Comparison of ENCODE assay signal across 23 mouse cellular contexts in the genomic region with DNA sequence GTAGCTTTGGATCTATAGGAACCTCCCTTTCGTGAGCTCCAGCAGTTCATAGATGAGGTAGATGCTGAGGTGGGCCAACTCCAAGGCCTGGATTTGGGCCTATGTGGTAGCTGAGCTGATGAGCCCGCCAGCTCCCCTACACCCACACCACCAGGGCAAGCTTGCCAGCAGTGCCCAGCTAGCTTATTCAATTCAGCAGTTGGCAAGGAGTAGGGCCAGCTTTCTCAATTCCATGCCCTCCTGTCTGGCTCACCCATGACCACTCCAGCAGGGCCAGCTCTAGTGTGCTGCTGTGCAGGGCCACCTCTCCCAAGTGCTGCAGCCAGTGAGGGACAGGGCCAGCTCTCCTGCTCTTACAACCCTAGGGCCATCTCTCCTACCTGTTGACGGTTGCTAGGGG.
A peak's percentile ranks its signal among the peaks of the same experiment; 100 is the strongest.
DNase-seq lines count a peak whose midpoint lies in the region; ATAC-seq and TF ChIP-seq lines count a peak whose summit lies in the region.
"Had no signal": no experiment of that assay in that cellular context is flagged by ENCODE, and none has a peak within 500 bp of the region (broad histone marks: within the 10 kb centered on the region; RNA-seq: fewer than 3 reads in every experiment).

No protein-coding gene starts in this region.

- peak; percentile 74; the same call in 1 of the 2 replicates for ATAC-seq in hindbrain, embryonic 15.5 days (ENCODE audit: low FRiP score, low read depth)
- no peak for ATAC-seq in hindbrain, embryonic 12.5 days (ENCODE audit: low FRiP score)
- ATAC-seq in midbrain, postnatal 0 days (ENCODE audit: low FRiP score): no peak
- ATAC-seq in midbrain, embryonic 14.5 days (ENCODE audit: low FRiP score, low TSS enrichment): no peak
- peak; percentile 84 for ATAC-seq in hindbrain, embryonic 16.5 days
- ATAC-seq in kidney, embryonic 15.5 days (replicated peaks; ENCODE audit: low FRiP score): no peak
- ATAC-seq: liver, embryonic 12.5 days had no signal

- WGBS in hindbrain, embryonic 15.5 days: 76% methylated on average over 3 of the region's 3 CpGs
- WGBS in hindbrain, embryonic 12.5 days: 86% methylated on average over 3 of the region's 3 CpGs
- WGBS in midbrain, postnatal 0 days: 88% methylated on average over 3 of the region's 3 CpGs
- WGBS in midbrain, embryonic 14.5 days: 90% methylated on average over 3 of the region's 3 CpGs
- WGBS in hindbrain, embryonic 16.5 days: 75% methylated on average over 3 of the region's 3 CpGs
- 84% methylated on average over 3 of the region's 3 CpGs for WGBS in kidney, embryonic 15.5 days

- H3K36me3 ChIP-seq in hindbrain, embryonic 15.5 days: no peaks in the 10 kb centered on the region
- H3K36me3 ChIP-seq in hindbrain, embryonic 12.5 days: no peaks in the 10 kb centered on the region
- H3K36me3 ChIP-seq in midbrain, postnatal 0 days (ENCODE audit: insufficient read depth, low read length): no peaks in the 10 kb centered on the region
- H3K36me3 ChIP-seq in midbrain, embryonic 14.5 days (ENCODE audit: control insufficient read depth, insufficient read depth, low read length): no peaks in the 10 kb centered on the region
- no peaks in the 10 kb centered on the region for H3K36me3 ChIP-seq in hindbrain, embryonic 16.5 days (ENCODE audit: control insufficient read depth, insufficient read depth, low read length)
- H3K36me3 ChIP-seq in kidney, embryonic 15.5 days: no peaks in the 10 kb centered on the region
- H3K36me3 ChIP-seq: embryonic facial prominence, embryonic 15.5 days; forebrain, embryonic 10.5 days; heart, embryonic 12.5 days; liver, embryonic 12.5 days had no signal

- no peaks in the 10 kb centered on the region for H3K9me3 ChIP-seq in hindbrain, embryonic 15.5 days
- H3K9me3 ChIP-seq in hindbrain, embryonic 12.5 days (replicated peaks): 0 out of 2 replicates have a peak, but pooled peaks cover 3% of the 10 kb centered on the region
- no peaks in the 10 kb centered on the region for H3K9me3 ChIP-seq in midbrain, postnatal 0 days (ENCODE audit: low read length)
- H3K9me3 ChIP-seq in midbrain, embryonic 14.5 days (ENCODE audit: control insufficient read depth, low read length): no peaks in the 10 kb centered on the region
- H3K9me3 ChIP-seq in hindbrain, embryonic 16.5 days (ENCODE audit: control insufficient read depth, low read length): no peaks in the 10 kb centered on the region
- no peaks in the 10 kb centered on the region for H3K9me3 ChIP-seq in kidney, embryonic 15.5 days (replicated peaks)
- H3K9me3 ChIP-seq: embryonic facial prominence, embryonic 15.5 days; forebrain, embryonic 10.5 days; heart, embryonic 12.5 days; liver, embryonic 12.5 days had no signal

- no peak overlapping the region for H3K27ac ChIP-seq in hindbrain, embryonic 15.5 days (replicated peaks)
- H3K27ac ChIP-seq in hindbrain, embryonic 12.5 days: no peak overlapping the region
- no peak overlapping the region for H3K27ac ChIP-seq in midbrain, postnatal 0 days (ENCODE audit: low read depth, low read length)
- no peak overlapping the region for H3K27ac ChIP-seq in midbrain, embryonic 14.5 days (replicated peaks; ENCODE audit: low read depth, low read length)
- H3K27ac ChIP-seq in hindbrain, embryonic 16.5 days (ENCODE audit: low read depth, low read length): no peak overlapping the region
- H3K27ac ChIP-seq in kidney, embryonic 15.5 days: no peak overlapping the region
- H3K27ac ChIP-seq: embryonic facial prominence, embryonic 15.5 days; forebrain, embryonic 10.5 days; left cerebral cortex, adult 2 months; liver, embryonic 12.5 days had no signal

- no peaks in the 10 kb centered on the region for H3K4me1 ChIP-seq in hindbrain, embryonic 15.5 days (replicated peaks)
- H3K4me1 ChIP-seq in hindbrain, embryonic 12.5 days: no peaks in the 10 kb centered on the region
- no peaks in the 10 kb centered on the region for H3K4me1 ChIP-seq in midbrain, postnatal 0 days (ENCODE audit: insufficient read depth, low read length)
- no peaks in the 10 kb centered on the region for H3K4me1 ChIP-seq in midbrain, embryonic 14.5 days (ENCODE audit: control insufficient read depth, insufficient read depth, low read length)
- H3K4me1 ChIP-seq in hindbrain, embryonic 16.5 days (ENCODE audit: control insufficient read depth, insufficient read depth, low read depth, low read length): no peaks in the 10 kb centered on the region
- no peaks in the 10 kb centered on the region for H3K4me1 ChIP-seq in kidney, embryonic 15.5 days
- H3K4me1 ChIP-seq: embryonic facial prominence, embryonic 15.5 days; forebrain, embryonic 10.5 days; heart, embryonic 12.5 days; liver, embryonic 12.5 days had no signal

- TF ChIP-seq CTCF in midbrain, postnatal 0 days (IDR thresholded peaks at IDR 0.05): no peak

- H3K9ac ChIP-seq in hindbrain, embryonic 15.5 days: no peak overlapping the region
- no peak overlapping the region for H3K9ac ChIP-seq in hindbrain, embryonic 12.5 days
- no peak overlapping the region for H3K9ac ChIP-seq in midbrain, postnatal 0 days (replicated peaks; ENCODE audit: low read length, poor library complexity, severe bottlenecking)
- H3K9ac ChIP-seq in midbrain, embryonic 14.5 days (replicated peaks; ENCODE audit: low read length): no peak overlapping the region
- H3K9ac ChIP-seq in hindbrain, embryonic 16.5 days (ENCODE audit: low read depth, low read length): no peak overlapping the region
- H3K9ac ChIP-seq in kidney, embryonic 15.5 days: no peak overlapping the region
- H3K9ac ChIP-seq: embryonic facial prominence, embryonic 15.5 days; heart, embryonic 12.5 days; liver, embryonic 12.5 days had no signal

- no peak overlapping the region for H3K4me3 ChIP-seq in hindbrain, embryonic 15.5 days
- H3K4me3 ChIP-seq in hindbrain, embryonic 12.5 days: no peak overlapping the region
- no peak overlapping the region for H3K4me3 ChIP-seq in midbrain, postnatal 0 days (ENCODE audit: low read depth, low read length)
- H3K4me3 ChIP-seq in midbrain, embryonic 14.5 days (replicated peaks; ENCODE audit: low read depth, low read length): no peak overlapping the region
- no peak overlapping the region for H3K4me3 ChIP-seq in hindbrain, embryonic 16.5 days (ENCODE audit: low read length)
- H3K4me3 ChIP-seq in kidney, embryonic 15.5 days (replicated peaks): no peak overlapping the region
- H3K4me3 ChIP-seq: embryonic facial prominence, embryonic 15.5 days; forebrain, embryonic 10.5 days; heart, embryonic 12.5 days; left cerebral cortex, adult 2 months; liver, embryonic 12.5 days had no signal

- peak; percentile 41 for DNase-seq in midbrain, postnatal 0 days (ENCODE audit: low spot score)
- DNase-seq in midbrain, embryonic 14.5 days: no peak
- DNase-seq in adrenal gland, postnatal 14 days: no peak
- DNase-seq: adrenal gland, adult 2 months; cerebellum, adult 8-10 months; gastrocnemius, postnatal 25 days; heart, adult 18-20 months; heart, postnatal 10 days; kidney, adult 11 months; kidney, postnatal 4 days; lung, adult 18-20 months; lung, postnatal 14 days; right cerebral cortex, postnatal 25 days; spleen, adult 18-20 months had no signal

- H3K27me3 ChIP-seq in hindbrain, embryonic 15.5 days: no peaks in the 10 kb centered on the region
- no peaks in the 10 kb centered on the region for H3K27me3 ChIP-seq in hindbrain, embryonic 12.5 days
- no peaks in the 10 kb centered on the region for H3K27me3 ChIP-seq in midbrain, postnatal 0 days (ENCODE audit: insufficient read depth, low read length)
- no peaks in the 10 kb centered on the region for H3K27me3 ChIP-seq in midbrain, embryonic 14.5 days (ENCODE audit: control insufficient read depth, insufficient read depth, low read length)
- H3K27me3 ChIP-seq in hindbrain, embryonic 16.5 days (replicated peaks; ENCODE audit: control insufficient read depth, insufficient read depth, low read length): no peaks in the 10 kb centered on the region
- no peaks in the 10 kb centered on the region for H3K27me3 ChIP-seq in kidney, embryonic 15.5 days
- H3K27me3 ChIP-seq: embryonic facial prominence, embryonic 15.5 days; heart, embryonic 12.5 days; liver, embryonic 12.5 days had no signal

- H3K4me2 ChIP-seq in hindbrain, embryonic 15.5 days: no peak overlapping the region
- no peak overlapping the region for H3K4me2 ChIP-seq in hindbrain, embryonic 12.5 days (replicated peaks)
- no peak overlapping the region for H3K4me2 ChIP-seq in midbrain, postnatal 0 days (ENCODE audit: low read depth, low read length, poor library complexity, severe bottlenecking)
- no peak overlapping the region for H3K4me2 ChIP-seq in midbrain, embryonic 14.5 days (ENCODE audit: low read length)
- no peak overlapping the region for H3K4me2 ChIP-seq in hindbrain, embryonic 16.5 days (ENCODE audit: low read length)
- H3K4me2 ChIP-seq in kidney, embryonic 15.5 days: no peak overlapping the region
- H3K4me2 ChIP-seq: embryonic facial prominence, embryonic 15.5 days; heart, embryonic 12.5 days; liver, embryonic 12.5 days had no signal

Comparison
In these comparisons a context has a peak if more than half of its experiments do, and no peak if none do; other contexts are left out.
1. ATAC-seq: peak in hindbrain, embryonic 15.5 days (single experiment) and hindbrain, embryonic 16.5 days (single experiment); none in hindbrain, embryonic 12.5 days (single experiment), midbrain, postnatal 0 days (single experiment), midbrain, embryonic 14.5 days (single experiment) and kidney, embryonic 15.5 days (single experiment).